Mouse (Mus musculus): ENCODE results near the gene Ccnjl.

The Ccnjl gene

DNA sequence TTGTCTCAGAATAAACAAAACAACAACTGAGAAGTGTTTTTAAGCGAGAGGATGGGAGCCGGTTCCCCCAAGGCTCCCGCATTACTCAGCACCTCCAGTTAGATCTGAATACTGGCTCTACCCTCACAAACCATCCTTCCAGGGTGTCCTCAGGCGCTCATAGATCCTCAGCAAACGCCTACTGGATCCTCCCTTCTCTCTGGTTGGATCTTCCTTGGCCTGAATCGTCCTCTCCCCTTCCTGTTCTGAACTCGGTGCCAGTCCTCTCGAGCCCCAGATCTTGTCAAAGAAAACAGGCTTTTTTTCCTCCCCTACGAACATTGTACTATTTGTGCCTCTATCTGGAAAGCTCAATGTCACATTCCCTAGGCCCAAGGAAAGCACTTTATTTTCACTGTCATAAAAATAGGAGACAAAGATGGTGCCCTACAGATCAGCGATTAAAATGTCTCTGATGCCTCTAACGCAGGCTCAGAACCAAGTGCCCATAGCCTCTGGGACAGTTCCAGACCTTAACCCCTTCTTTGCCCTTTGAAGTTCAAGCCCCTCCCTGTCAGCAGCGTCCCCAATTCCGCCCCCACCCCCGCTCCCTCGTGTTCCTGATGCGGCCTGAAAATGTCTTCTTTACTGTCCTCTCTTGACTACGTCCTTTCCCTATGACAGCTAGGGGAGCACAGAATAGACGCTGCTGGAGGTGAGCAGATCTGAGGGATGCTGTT lies 98.5 kb downstream of the Ccnjl start:
- DNase-seq = no peak

DNA sequence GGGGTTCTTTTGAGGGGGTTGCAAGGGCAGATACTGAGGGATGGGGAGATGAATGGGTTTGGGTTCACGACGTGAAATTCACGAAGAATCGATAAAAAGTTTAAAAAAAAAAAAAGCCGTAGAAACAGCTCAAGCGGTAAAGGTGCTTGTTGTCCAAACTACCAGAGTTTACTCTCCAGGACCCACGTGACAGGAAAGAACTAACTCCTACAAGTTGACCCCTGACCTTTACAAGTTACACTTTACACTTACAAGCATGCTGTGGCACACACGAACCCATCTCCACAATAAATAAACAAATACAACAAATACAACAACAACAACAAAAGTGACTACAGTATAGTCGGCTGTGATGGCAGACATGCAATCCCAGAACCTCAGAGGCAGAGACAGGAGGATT lies 103.1 kb downstream of the Ccnjl start:
- no peak for DNase-seq

DNA sequence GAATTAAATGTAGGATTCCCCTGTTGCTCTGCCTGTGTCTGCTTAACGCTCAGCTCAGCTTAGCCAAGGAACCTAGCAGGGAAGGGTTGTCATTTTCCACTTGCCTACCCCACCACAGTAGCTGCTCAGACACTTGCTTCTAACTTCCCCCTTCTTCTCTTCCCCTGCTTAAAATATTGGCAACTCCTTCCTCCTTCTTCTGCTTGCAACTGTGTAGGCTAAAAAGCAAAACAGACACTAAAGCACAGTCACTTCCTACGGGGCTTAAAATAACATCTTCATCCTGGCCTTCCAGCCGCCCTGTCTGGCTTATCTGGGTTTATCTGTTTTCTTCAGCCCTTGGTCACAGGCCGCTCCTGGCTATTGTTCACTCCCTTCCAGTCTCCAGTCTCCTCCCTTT lies 104.0 kb downstream of the Ccnjl start:
- DNase-seq = no peak

DNA sequence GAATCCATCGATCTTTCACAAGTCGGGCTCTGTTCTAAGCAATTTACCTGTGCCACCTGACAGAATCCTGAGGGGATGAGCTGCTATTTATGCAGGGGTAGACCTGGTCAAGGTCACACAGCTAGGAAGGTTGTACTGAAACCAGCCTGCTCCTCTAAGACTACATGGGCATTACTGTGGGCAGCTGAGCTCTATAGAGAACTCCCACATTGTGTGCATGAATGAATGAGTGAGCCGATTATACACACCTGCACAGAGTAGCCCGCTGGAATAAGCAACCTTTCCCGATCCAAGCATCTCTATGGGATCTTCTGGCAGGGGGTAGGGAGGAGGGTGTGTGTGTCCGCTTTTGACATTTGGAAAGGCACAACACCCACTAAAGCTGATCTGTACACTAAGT lies 104.6 kb downstream of the Ccnjl start:
- no peak for DNase-seq

DNA sequence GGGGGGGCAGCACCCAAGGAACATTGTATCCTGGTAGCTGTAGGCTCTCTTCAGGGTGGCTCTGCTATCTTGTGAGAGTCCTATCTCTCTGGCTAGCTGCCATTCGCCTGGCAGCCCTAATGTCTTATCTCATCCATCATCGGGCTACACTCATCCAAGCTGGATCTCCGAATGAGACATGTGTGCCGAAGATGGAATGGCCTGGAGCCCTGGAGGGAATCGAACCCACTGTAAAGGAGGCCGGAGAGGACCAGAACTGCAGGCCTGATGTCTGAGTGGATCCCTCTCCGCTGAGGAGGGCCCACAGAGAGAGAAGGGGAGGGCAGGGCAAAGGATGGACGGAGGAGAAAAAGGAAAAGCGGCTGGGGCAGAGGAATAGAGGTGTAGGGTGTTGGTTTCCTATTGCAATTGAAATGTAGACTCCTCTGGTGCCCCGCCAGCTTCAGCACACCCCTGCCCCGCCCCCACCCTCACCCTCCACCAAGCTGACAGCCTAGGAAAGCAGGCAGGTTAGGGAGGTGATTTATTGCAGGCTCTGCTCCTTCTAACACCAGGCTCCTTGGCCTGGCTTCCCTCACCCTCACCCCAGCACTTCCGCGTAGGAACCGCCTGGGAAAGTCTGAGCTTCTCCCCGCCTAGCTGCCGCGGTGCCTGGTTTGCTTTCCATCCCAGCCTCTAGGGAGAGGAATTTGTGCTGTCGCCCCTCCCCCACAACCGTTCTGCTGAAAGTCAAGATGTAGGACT lies 105.2 kb downstream of the Ccnjl start:
- DNase-seq = peak; percentile 78 to 86

All from lung, postnatal 4 days (tissue).